Mouse (Mus musculus) MEL (cell line): ENCODE measurements around the gene Eef2k.

Source experiments
- CHD2 ChIP-seq: IDR thresholded peaks from 2 replicates; pipeline ENCODE4 v1.6.1; 2011; ENCODE audit warnings: low read length, improper control_type of control experiment
- CTCF ChIP-seq, 3 experiments: IDR thresholded peaks in 2 of 3; conservative IDR thresholded peaks in 1 of 3; 2 replicates each; pipeline ENCODE4 v1.5.1; 2011 to 2012; ENCODE audit warnings: low read length in 3 of 3, low read depth in 2 of 3, mild to moderate bottlenecking in 2 of 3, improper control_type of control experiment in 1 of 3, inconsistent platforms in 1 of 3, mixed read lengths in 1 of 3, moderate library complexity in 1 of 3; ENCODE audit not compliant: control insufficient read depth in 1 of 3, insufficient read depth in 1 of 3, poor library complexity in 1 of 3, severe bottlenecking in 1 of 3
- EP300 ChIP-seq, 2 experiments: IDR thresholded peaks; 2 replicates each; pipeline ENCODE4 v1.6.1; 2011; ENCODE audit warnings: improper control_type of control experiment in 2 of 2, low read length in 2 of 2, low read depth in 1 of 2, mild to moderate bottlenecking in 1 of 2
- POLR2A ChIP-seq, 2 experiments: IDR thresholded peaks; 2 replicates each; pipeline ENCODE4 v1.6.1; 2011 to 2012; ENCODE audit warnings: low read length in 2 of 2, mild to moderate bottlenecking in 2 of 2, control low read depth in 1 of 2, improper control_type of control experiment in 1 of 2, low read depth in 1 of 2, moderate library complexity in 1 of 2; ENCODE audit not compliant: control insufficient read depth in 1 of 2, insufficient read depth in 1 of 2, poor library complexity in 1 of 2
- RAD21 ChIP-seq: IDR thresholded peaks from 2 replicates; pipeline ENCODE4 v1.6.1; 2011; ENCODE audit warnings: mild to moderate bottlenecking, low read depth, low read length, improper control_type of control experiment

DNA sequence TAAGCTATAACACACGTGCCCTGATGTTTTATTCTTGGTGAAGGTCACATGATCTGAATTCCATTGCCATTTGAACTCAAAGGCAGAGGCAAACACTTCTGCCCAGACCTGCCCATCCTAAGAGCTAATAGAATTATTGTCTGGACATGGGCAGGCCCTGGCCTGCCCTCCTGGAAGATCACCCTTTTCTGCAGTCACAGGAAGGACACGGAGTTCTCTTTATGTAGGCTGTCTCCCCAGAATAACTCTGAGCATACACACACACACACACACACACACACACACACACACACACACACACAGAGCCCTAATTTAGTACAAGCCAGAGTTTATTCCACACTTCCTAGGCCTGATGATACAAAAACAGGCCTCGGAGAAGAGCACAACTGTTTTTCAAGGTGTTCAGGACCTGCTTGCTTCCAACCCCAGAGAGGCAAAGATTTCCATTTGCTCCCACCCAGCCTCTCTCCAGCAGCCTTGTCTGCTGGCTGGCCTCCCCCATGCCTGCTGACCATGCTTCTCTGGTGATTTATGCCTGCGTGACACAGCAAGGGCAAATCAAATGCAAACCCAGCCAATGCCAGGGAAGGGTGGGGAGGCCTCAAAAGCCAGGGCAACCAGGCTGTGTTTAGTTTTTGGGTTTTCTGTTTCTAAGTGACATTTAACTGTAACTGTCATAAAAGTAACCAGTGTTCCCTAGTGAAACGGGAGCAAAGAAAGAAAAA lies 4.0 kb upstream of the Eef2k start:
- TF ChIP-seq CHD2 (no peak), EP300 (IDR thresholded peaks at IDR 0.05; ENCODE audit: low read depth in 1 of 2, low read length in 2 of 2) (no peak), CTCF (IDR thresholded peaks at IDR 0.05 in 2 of 3, conservative IDR thresholded peaks at IDR 0.05 in 1 of 3; ENCODE audit: control insufficient read depth in 1 of 3, insufficient read depth in 1 of 3, low read depth in 2 of 3, low read length in 3 of 3, poor library complexity in 1 of 3, severe bottlenecking in 1 of 3) (no peak), RAD21 (no peak), POLR2A (IDR thresholded peaks at IDR 0.05; ENCODE audit: control insufficient read depth in 1 of 2, insufficient read depth in 1 of 2, low read depth in 1 of 2, low read length in 2 of 2, poor library complexity in 1 of 2) (no peak)
